Mouse (Mus musculus): ENCODE measurements around the gene Stx18.

The Stx18 gene

DNA sequence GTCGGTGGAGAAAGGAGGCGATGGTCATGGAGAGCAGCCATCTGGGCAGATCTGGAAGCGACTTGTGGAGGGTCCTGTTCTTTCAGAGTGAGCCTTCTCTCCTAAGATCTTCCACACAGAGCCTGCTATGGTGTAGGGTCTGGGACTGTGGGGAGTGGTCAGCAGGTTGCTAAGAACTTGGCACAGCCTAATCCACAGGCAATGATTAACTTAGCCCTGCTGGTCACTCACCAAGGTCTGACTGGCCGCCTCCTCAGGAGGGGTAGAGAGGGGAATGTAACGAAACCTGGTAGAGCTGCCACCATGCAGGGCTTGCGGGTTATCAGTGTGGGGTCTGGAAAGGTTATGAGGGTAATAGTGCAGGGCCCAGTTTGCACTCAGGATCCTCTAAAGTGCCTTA lies 102.4 kb downstream of the Stx18 start:
- no peak for DNase-seq

DNA sequence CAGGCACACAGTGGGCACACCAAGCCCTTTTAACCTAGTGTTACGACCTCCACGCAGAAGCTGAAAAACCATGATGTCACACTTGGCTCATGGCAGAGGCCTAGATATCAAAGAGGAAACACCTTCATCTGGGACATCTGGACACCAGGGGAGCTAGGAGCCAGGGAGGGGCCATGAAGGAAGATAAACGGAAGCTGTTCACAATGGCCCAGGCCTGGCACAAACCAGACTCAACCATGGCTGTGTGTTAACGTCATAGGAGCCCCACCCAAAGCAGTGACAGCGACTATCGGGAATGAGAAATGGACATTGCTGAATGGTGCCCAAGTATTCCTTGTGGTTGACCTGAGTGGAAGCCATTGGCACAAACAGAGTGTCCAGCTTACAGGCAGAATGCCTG lies 108.0 kb downstream of the Stx18 start:
- DNase-seq: no peak

GRCm38 (mm10) chr5:38151264-38151663 lies 112.7 kb downstream of the Stx18 start:
- DNase-seq: no peak

DNA sequence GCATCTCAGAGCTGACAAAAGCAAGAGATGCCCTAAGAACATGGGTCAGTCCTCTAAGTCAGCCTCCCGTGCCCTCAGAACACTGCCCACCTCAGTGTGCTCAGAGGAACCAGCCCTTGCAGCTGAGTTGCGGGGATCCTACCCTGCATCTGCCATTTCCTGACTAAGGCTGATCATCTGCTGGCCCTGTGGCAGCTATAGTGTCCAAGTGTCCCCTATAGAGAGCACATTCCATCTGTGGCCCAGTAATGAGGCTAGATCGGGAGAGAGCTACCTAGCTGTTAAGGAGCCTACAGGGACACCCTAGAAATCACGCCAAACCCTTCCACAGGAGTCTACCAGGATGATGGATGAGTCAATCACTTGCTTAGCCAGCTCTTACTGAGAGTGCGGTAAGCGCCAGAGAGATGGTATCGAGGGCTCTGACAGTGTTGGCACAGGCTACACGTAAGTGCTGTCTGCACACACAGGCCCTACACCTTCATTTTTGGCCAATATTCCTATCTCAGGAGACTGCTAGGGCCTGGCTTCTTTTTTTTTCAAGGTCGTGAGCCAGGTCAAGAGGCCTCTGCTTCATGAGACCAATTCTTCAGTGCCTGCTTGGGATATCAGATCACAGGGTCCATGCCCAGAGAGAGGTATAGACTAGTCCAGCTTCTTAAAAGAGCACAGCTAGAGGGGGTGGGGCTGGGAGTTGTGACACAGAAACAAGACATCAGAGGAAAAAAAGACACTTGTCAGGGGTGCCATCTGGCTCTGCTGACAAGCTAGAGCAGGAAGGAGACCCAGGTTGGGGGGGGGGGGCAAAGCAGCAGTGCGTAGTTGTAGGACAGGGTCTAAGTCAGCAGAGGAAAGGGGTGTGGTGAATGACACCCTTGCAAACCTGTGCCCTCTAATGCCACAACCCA lies 113.9 kb downstream of the Stx18 start:
- DNase-seq: peak; percentile 51

DNA sequence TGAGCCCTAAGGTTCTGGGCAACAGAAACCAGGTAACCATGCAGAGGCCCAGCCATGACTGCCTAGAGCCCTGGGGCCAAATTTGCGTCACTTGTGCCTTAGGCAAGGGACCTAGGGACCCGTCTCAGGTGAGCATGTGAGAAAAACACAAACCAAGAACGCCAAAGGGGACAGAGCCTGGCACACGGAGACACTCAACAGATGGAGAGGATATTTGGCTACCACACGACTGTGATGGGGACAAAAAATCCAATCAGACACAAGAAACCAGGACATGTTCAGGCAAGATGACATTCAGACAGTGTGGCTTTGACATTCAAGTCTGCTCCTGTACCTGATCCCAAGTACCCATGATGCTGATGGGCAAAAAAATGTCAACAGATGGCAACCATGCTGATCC lies 115.1 kb downstream of the Stx18 start:
- peak; percentile 59 for DNase-seq

- no peak for DNase-seq
These were observed 119.0 kb downstream of the Stx18 start for GRCm38 (mm10) chr5:38157481-38158020.

GRCm38 (mm10) chr5:38158501-38158946 lies 120.0 kb downstream of the Stx18 start:
- DNase-seq: no peak

GRCm38 (mm10) chr5:38158947-38159633 lies 120.5 kb downstream of the Stx18 start:
- peak; percentile 85 for DNase-seq

GRCm38 (mm10) chr5:38159634-38160413 lies 121.3 kb downstream of the Stx18 start, which contains the start of gene Nsg1:
Gene Nsg1 (minus strand): TSS chr5:38159907.
- no peak for DNase-seq

DNA sequence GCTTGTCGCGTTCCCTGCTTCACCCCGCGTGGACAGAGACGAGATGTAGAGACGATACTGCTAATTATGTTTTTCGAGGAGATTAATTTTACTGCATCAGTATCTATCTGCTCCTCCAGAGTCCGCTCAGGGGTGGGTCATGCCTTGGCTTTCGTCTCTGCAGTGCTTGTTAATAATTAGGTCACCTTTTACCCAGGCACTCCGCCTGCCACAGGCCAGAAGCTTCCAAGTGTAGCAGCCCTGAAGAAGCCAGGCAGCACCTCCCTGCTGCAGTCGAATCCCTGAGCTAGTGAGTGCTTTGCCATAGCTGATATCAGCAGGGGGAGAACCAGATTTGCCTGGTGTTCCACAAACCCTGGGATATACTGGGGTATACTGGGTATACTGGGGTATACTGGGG lies 130.0 kb downstream of the Stx18 start:
- no peak for DNase-seq

GRCm38 (mm10) chr5:38173766-38174165 lies 135.2 kb downstream of the Stx18 start:
- DNase-seq: no peak

- DNase-seq: no peak
These were observed 135.8 kb downstream of the Stx18 start for GRCm38 (mm10) chr5:38174256-38174912.

- DNase-seq: no peak
These were observed 146.2 kb downstream of the Stx18 start for GRCm38 (mm10) chr5:38184688-38185285.

GRCm38 (mm10) chr5:38187006-38187405 lies 148.5 kb downstream of the Stx18 start:
- DNase-seq: no peak
